Mouse (Mus musculus) liver, adult 2 months (tissue): ENCODE results near the gene Nfix. TPM values are rescaled to one million over a fixed set of nuclear protein-coding genes. Genes with fewer than 3 reads are reported as not detected.

ENCODE experiments used
- DNase-seq: peaks from one replicate; pipeline ENCODE4 v3.0.0-alpha.2; 2011; ENCODE audit warnings: low read depth, low spot score; ENCODE audit errors: extremely low read depth
- H3K27ac ChIP-seq: fragments of 200-500 bp; replicated peaks from 2 replicates; pipeline ENCODE4 v1.5.1; 2012; ENCODE audit warnings: low read depth, mild to moderate bottlenecking, control low read depth, inconsistent platforms, low read length; ENCODE audit not compliant: insufficient read depth
- H3K27me3 ChIP-seq: fragments of 200-500 bp; 2 replicates; pipeline ENCODE4 v1.6.1; 2012; ENCODE audit warnings: mild to moderate bottlenecking, moderate library complexity, low read length, inconsistent platforms; ENCODE audit not compliant: control insufficient read depth, insufficient read depth
- H3K36me3 ChIP-seq: fragments of 200-500 bp; 2 replicates; pipeline ENCODE4 v1.6.1; 2012; ENCODE audit warnings: low read length, inconsistent platforms; ENCODE audit not compliant: control insufficient read depth, insufficient read depth
- H3K4me1 ChIP-seq: fragments of 200-500 bp; 2 replicates; pipeline ENCODE4 v1.6.1; 2011; ENCODE audit warnings: low read length; ENCODE audit not compliant: control insufficient read depth, insufficient read depth
- H3K4me3 ChIP-seq: fragments of 200-500 bp; 2 replicates; pipeline ENCODE4 v1.5.1; 2011; ENCODE audit warnings: low read depth, mild to moderate bottlenecking, control low read depth, low read length, moderate library complexity; ENCODE audit not compliant: insufficient read depth
- H3K79me2 ChIP-seq: fragments of 200-500 bp; 2 replicates; pipeline ENCODE4 v1.6.1; 2012; ENCODE audit warnings: inconsistent platforms, mild to moderate bottlenecking, low read length, moderate library complexity; ENCODE audit not compliant: control insufficient read depth, insufficient read depth
- H3K9ac ChIP-seq: fragments of 200-500 bp; 2 replicates; pipeline ENCODE4 v1.6.1; 2012; ENCODE audit warnings: low read depth, mild to moderate bottlenecking, control low read depth, inconsistent platforms, low read length
- CTCF ChIP-seq: fragments of 200-500 bp; IDR thresholded peaks from 2 replicates; pipeline ENCODE4 v1.5.1; 2011; ENCODE audit warnings: low read depth, low read length, control low read depth
- POLR2A ChIP-seq: fragments of 200-500 bp; IDR thresholded peaks from 2 replicates; pipeline ENCODE4 v1.6.1; 2011; ENCODE audit warnings: low read length, control low read depth; ENCODE audit not compliant: insufficient read depth; ENCODE audit errors: extremely low read depth
- WGBS: fragments of 180-500 bp; shearing (Covaris S2); methylation state at CpG from one replicate; pipeline ENCODE4 v1.1.7; 2018; 5-methylcytosine and 5-hydroxymethylcytosine counted together
- polyA plus RNA-seq: library from polyadenylated mRNA; depleted of rRNA; stranded (reverse); fragments of >200 nt; gene quantifications from 2 replicates; pipeline ENCODE4 v1.2.3, GENCODE M21; 2012
- total RNA-seq: library from RNA; depleted of rRNA; stranded (reverse); fragments of >200 nt; gene quantifications from 2 replicates; pipeline ENCODE4 v1.2.3, GENCODE M21; 2014

Gene Nfix
- total and polyA plus RNA-seq, 2 experiments, result 20.7 to 32.9 TPM

DNA sequence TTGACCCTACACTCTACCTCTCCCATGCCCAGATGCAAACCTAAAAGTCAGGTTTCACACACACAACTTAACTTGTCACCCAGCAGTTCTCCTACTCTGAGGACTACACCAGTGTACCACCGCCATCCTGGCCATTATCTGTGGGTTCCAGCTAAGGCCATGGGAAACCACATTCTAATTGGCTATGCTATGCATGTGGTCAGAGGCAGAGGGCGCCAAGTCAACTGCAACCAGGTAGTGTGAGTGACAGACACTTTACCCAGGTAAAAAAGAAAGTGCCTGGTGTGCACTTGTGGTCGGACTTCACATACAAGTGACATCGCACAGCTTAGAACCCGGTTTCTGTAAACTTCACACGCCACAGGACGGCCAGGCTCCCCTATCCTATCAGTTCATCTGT is 41.0 kb downstream of the Nfix start:
- Histone ChIP-seq H3K27me3 (no peaks in the 10 kb centered on the region), H3K4me1 (peaks cover 10% of the 10 kb centered on the region), H3K36me3 (peaks cover 2% of the 10 kb centered on the region), H3K9ac (no peak overlapping the region), H3K27ac (no peak overlapping the region), H3K4me3 (no peak overlapping the region), H3K79me2 (peaks cover 18% of the 10 kb centered on the region)
- no peak for TF ChIP-seq POLR2A
- TF ChIP-seq CTCF, result peak; percentile 60
- peak; percentile 57 for DNase-seq
- WGBS, result 65% methylated on average over 7 of the region's 7 CpGs

DNA sequence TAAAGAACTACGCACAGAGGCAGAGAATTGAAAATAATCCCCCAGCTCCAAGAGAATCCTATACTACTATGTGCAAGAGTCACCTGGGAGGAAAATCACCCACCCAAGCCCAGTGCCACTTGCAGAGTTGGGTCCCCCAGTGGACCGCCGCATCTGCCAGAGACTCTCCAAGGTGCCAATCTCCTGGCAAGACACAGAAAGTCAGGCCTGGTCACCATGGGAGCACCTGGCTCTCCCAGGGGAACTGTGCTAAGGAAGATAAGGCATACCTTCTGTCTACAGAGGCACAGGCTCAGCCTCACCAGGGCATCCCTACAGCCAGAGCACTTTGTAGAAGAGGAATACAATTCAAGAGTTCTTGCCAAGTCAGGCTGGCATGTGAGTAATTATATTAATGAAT is 41.8 kb downstream of the Nfix start:
- Histone ChIP-seq H3K27ac (no peak overlapping the region), H3K36me3 (peaks cover 2% of the 10 kb centered on the region), H3K79me2 (peaks cover 18% of the 10 kb centered on the region), H3K9ac (no peak overlapping the region), H3K4me1 (peaks cover 10% of the 10 kb centered on the region), H3K4me3 (no peak overlapping the region), H3K27me3 (no peaks in the 10 kb centered on the region)
- TF ChIP-seq POLR2A, result no peak
- TF ChIP-seq CTCF, result no peak
- no peak for DNase-seq
- 99% methylated on average over 3 of the region's 3 CpGs for WGBS

DNA sequence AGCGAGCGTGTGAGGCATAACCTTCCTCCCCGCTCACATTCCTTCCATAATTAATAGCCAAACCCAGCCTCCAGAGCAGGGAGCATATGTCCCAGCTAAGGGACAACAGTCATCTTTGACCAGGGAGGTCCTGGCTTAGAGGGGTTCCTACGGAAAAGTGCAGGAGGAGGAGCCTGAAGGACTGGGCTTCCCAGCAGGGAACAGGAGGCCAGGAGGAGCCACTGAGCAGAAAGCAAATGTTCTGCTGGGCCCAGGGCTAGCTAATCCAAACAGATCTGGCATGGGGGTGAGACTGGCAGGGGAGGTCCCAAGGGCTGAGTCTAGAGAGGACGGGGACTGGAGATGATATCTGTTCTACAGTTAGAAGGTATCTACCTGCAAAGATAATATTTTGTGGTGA is 42.6 kb downstream of the Nfix start:
- Histone ChIP-seq H3K4me3 (no peak overlapping the region), H3K4me1 (peaks cover 10% of the 10 kb centered on the region), H3K36me3 (peaks cover 2% of the 10 kb centered on the region), H3K79me2 (peaks cover 19% of the 10 kb centered on the region), H3K27ac (no peak overlapping the region), H3K27me3 (no peaks in the 10 kb centered on the region), H3K9ac (no peak overlapping the region)
- TF ChIP-seq CTCF, result no peak
- TF ChIP-seq POLR2A, result no peak
- WGBS, result 88% methylated on average over 5 of the region's 5 CpGs
- DNase-seq, result no peak

DNA sequence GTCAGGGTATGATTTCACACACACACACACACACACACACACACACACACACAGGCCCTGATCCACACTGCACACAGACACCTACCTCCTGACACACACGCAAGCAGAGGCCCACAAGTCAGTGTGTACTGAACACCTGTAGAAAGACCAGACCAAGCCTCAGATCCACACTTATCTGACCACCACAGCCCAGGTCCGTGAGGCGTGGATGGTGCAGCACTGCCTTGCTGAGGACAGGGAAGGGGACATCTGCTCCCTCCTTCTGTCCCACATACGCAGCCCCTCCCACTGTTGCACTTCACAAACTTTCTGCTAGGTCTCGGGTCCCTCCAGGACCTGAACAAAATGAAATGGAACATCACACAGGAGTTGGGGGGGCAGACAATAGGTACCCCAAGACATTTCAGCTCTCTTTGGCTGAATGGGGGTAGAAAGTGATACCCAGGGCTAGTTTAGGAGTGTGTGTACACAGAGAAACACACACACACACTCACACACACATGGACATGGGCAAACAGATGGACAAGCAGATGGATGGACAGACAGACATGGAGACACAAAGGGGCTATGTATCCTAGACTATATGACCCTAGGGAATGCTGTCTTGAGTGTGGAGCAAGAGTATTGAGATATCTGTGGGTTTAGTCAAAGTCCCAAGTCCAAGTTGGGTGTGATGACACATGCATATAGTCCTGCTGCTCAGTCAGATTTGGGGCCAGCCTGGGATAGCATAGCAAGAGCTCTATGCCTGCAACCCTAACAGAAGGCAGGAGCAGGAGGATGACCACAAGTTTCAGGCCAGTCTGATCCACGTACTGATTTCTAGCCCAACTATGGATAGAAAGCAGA is 47.2 kb downstream of the Nfix start:
- DNase-seq, result no peak
- peaks cover 22% of the 10 kb centered on the region for H3K79me2 ChIP-seq
- H3K9ac ChIP-seq, result no peak overlapping the region
- TF ChIP-seq POLR2A (no peak), CTCF (no peak)
- H3K4me1 ChIP-seq, result 0 out of 2 replicates have a peak, but pooled peaks cover 2% of the 10 kb centered on the region
- no peak overlapping the region for H3K4me3 ChIP-seq
- H3K27me3 ChIP-seq, result no peaks in the 10 kb centered on the region
- peaks cover 2% of the 10 kb centered on the region for H3K36me3 ChIP-seq
- no peak overlapping the region for H3K27ac ChIP-seq
- WGBS, result 87% methylated on average over 6 of the region's 6 CpGs

DNA sequence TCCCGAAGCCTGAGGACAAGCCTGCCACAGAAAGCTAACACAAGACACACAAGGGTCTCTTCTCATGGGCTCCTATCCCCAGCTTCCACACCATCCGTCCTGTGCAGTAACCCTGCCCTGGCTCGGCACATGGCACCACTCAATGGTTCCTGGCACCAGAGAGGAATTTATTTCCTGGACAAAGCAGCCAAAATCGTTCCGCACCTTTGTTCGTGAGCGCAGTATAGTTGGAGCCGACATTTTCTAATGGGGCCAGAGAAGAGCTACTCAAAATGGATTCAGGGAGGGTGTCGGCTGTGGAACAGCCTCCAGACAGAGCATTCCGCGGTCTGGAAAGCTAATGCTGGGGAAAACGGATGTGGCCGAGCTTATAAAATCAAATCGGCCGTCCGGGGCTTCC is 50.6 kb downstream of the Nfix start:
- Histone ChIP-seq H3K36me3 (no peaks in the 10 kb centered on the region), H3K4me1 (peaks cover 18% of the 10 kb centered on the region), H3K27ac (no peak overlapping the region), H3K79me2 (peaks cover 28% of the 10 kb centered on the region; the same call in 1 of the 2 replicates), H3K4me3 (no peak overlapping the region), H3K9ac (no peak overlapping the region), H3K27me3 (no peaks in the 10 kb centered on the region)
- DNase-seq, result no peak
- 86% methylated on average over 16 of the region's 16 CpGs for WGBS
- TF ChIP-seq POLR2A (no peak), CTCF (no peak)
